Mouse (Mus musculus) gastrocnemius, adult 2 months (tissue): ENCODE data around the gene Rab3a. TPM values are rescaled to one million over a fixed set of nuclear protein-coding genes. Genes with fewer than 3 reads are reported as not detected.

Experiments
- DNase-seq: peaks from one replicate; pipeline ENCODE4 v3.0.0; 2022
- H3K27ac ChIP-seq: fragments of 200-600 bp; 2 replicates; pipeline ENCODE4 v1.8.1; 2022; ENCODE audit warnings: mild to moderate bottlenecking
- H3K4me3 ChIP-seq: fragments of 200-600 bp; 2 replicates; pipeline ENCODE4 v1.8.1; 2022; ENCODE audit warnings: mild to moderate bottlenecking, moderate library complexity
- CTCF ChIP-seq: fragments of 200-600 bp; IDR thresholded peaks from 2 replicates; pipeline ENCODE4 v1.8.1; 2022; ENCODE audit warnings: antibody characterized with exemption, mild to moderate bottlenecking, moderate library complexity
- intact Hi-C: fragments of 180-260 bp; cut with DNase I; formaldehyde crosslinking; loops from one replicate; pipeline ENCODE4 v1.15.1; 2025
- long read RNA-seq, 2 experiments: library from polyadenylated mRNA; stranded (forward); transcript quantifications; one replicate each; pipeline ENCODE4 v2.0.0; 2021
- total RNA-seq, 2 experiments: library from RNA; stranded (reverse); gene quantifications; 2 replicates each; pipeline ENCODE4 v1.2.3; 2021

Rab3a gene
- total RNA-seq = 10 to 100 TPM; 31.9 to 39.8 TPM
- long read RNA-seq, experiment 1, transcript Rab3a-201 (5 exons, 1,363 nt) = major isoform, 40 of 67 reads
- long read RNA-seq, experiment 1, partial matches to known transcripts = 6 of 67 reads
- long read RNA-seq, experiment 1, other reads (novel, unspliced or antisense) = 21 of 67 reads
- long read RNA-seq, experiment 2, transcript Rab3a-201 (5 exons, 1,363 nt) = major isoform, 23 of 49 reads
- long read RNA-seq, experiment 2, partial matches to known transcripts = 4 of 49 reads
- long read RNA-seq, experiment 2, other reads (novel, unspliced or antisense) = 20 of 49 reads

DNA sequence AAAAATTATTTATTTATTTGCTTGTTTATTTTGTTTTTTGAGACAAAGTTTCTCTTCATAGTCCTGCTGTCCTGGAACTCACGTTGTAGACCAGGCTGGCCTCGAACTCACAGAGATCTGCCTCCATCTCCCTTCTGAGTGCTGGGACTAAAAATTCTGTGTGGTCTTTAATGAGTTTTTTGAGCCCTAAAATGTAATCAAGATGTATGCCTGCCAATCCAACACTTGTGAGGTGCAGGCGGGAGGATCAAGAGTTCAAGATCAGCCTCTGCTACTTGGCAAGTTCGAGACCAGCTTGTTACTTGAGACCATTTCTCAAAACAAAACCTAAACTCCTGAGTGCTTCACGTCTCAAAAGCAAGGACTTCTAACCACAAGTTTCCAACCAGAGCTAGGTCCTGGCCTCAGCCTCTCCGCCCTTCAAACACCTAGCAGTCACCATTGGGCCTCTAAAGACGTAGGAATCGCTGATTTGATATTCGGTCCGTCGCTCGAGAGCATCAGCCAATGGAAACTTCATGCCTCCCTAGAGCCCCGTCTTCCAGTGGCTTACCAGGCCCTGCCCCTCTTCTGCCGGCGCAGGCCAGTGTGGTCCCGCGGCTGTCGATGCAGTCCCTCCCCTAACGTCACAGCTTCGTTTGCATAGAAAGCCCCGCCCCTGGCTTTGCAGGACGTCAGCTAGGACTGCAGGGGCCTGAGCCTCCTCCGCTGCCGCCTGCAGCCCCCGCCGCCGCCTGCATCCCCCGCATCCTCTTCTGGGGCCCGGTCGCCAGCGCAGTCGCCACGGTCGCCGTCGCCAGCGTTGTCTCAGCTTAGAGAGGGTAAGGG, at the start of gene Rab3a:
Gene Rab3a (plus strand): TSS at position 637 of the 828 bp plus-strand sequence.
- DNase-seq = peak; percentile 98
- TF ChIP-seq CTCF = no peak
- Histone ChIP-seq H3K4me3 (peak within 1 kb of the TSS; percentile 92), H3K27ac (peak within 1 kb of the TSS; percentile 96)
- intact Hi-C loops = no loop called here

DNA sequence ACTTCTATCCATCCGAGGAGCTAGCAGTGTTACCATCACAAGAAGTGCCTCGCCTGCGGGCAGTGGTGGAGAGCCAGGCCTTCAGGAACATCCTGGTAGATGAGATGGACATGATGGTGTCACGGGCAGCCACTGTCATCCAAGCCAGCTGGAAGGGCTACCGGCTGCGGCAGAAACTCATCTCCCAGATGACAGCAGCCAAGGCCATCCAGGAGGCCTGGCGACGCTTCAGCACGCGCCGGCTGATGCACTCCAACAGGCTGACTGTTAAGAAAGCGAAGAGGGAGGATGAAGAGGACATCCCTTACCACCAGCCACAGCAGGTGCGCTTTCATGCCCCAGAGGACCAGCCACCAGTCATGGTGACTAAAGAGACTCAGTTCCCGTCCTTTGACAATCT, 46.2 kb upstream of the Rab3a start:
- DNase-seq = peak; percentile 84
- intact Hi-C loops = no loop called here
- Histone ChIP-seq H3K4me3 (no peak overlapping the region), H3K27ac (peak overlapping the region; percentile 28; the same call in 1 of the 2 replicates)
- no peak for TF ChIP-seq CTCF

DNA sequence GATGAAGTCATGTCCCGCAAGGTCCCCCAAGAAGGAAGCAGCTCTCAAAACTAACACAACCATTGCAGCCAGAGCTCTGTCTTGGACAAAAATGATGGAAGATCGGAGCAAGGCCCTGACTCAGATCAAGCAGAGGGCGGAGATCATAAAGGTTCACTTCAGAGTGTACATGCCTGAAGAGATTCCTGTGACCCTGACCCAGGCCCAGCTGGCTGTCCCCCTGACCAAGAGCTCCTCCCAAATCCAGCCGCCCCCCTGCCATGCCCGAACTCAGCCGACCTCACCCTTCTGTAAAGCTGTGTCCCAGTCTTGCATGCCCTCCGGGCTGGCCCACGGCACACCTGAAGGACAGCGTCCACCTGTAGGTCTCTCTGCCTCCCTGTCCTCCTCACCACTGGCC, 44.7 kb upstream of the Rab3a start:
- TF ChIP-seq CTCF = no peak
- intact Hi-C loops = no loop called here
- no peak for DNase-seq

DNA sequence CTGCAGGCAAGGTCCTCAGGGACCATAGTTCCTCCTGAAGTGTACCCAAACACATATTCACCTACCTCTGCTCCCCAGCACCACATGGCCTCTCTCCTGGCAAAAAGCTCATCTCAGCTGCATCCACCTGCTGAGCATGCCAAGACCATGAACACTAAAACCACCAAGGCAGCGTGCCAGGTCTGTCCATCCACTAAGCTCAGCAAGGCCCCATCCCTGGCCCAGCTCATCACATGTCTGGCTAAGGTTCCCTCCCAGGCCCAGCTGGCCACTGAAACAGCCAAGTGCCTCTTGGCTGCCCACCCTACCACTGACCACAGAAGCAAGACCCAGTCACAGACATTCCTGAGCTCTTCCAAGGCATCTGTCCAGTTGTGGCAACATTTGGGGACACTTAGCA, 44.2 kb upstream of the Rab3a start:
- peak overlapping the region; percentile 38; the same call in 1 of the 2 replicates for H3K27ac ChIP-seq
- H3K4me3 ChIP-seq = no peak overlapping the region
- TF ChIP-seq CTCF = no peak
- DNase-seq = peak; percentile 84
- intact Hi-C loops = no loop called here

More for the DNA sequence above, 44.7 kb upstream of the Rab3a start:
- Histone ChIP-seq H3K27ac (no peak overlapping the region), H3K4me3 (no peak overlapping the region)

DNA sequence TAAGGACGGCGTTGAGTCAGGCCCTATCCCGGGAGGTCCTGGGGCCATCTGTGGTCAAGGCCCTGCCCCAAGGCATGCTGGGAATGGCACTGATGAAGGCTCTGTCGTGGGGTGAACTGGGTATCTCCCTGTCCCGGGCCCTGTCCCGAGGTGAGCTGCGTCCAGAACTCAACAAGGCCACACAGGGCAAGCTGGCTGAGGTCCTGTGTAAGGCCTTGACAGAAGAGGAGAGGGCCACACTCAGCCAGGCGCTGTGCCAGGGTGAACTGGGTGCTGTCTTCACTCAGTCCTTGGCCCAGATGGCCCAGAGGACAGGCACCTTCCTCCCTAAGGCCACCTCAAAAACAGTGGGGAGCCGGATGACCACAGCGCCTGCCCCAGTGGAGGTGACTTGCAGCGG, 43.4 kb upstream of the Rab3a start:
- peak; percentile 29 for DNase-seq
- H3K4me3 ChIP-seq = no peak overlapping the region
- intact Hi-C loops = no loop called here
- TF ChIP-seq CTCF = no peak
- H3K27ac ChIP-seq = no peak overlapping the region

DNA sequence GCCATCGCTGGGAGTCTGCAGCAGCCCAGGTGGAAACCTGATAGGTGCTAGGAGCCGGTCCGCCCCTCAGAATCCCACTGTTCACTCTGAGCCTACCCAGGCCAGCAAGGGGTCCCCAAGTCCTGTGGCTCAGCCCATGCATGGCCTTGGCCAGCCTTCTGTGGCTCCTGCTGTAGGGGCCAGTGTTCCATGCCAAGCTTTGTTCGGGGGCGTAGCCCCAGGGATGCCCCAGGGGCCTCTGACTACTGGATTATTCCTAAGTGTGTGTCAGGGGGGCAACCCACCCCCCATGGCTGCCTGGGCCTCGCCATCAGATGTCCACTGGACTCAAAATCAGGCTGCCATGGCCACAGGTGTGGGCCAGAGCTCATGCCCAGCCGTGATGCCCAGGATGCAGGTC, 40.5 kb upstream of the Rab3a start:
- no peak for TF ChIP-seq CTCF
- intact Hi-C loops = no loop called here
- H3K27ac ChIP-seq = no peak overlapping the region
- no peak overlapping the region for H3K4me3 ChIP-seq
- peak; percentile 12 for DNase-seq

DNA sequence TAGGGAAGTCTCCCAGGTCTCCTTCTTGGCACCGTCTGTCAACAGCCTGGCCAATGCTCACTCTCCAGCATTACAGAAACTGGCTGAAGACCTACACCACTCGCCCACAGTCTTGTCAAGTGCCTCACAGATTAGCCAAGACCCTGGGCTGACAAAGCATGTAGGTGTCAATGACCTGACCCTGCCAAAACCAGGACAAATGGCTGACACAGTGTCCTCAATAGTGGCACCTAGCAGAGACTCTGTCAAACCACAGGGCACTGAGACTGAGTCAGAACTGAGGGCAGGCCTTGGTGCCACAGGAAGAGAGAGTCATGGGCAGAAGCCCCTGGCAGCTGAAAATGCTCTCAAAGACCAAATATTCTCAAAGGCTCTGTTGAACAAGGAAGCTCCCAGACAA, 39.4 kb upstream of the Rab3a start:
- no peak overlapping the region for H3K4me3 ChIP-seq
- TF ChIP-seq CTCF = no peak
- intact Hi-C loops = no loop called here
- no peak overlapping the region for H3K27ac ChIP-seq
- peak; percentile 4 for DNase-seq

DNA sequence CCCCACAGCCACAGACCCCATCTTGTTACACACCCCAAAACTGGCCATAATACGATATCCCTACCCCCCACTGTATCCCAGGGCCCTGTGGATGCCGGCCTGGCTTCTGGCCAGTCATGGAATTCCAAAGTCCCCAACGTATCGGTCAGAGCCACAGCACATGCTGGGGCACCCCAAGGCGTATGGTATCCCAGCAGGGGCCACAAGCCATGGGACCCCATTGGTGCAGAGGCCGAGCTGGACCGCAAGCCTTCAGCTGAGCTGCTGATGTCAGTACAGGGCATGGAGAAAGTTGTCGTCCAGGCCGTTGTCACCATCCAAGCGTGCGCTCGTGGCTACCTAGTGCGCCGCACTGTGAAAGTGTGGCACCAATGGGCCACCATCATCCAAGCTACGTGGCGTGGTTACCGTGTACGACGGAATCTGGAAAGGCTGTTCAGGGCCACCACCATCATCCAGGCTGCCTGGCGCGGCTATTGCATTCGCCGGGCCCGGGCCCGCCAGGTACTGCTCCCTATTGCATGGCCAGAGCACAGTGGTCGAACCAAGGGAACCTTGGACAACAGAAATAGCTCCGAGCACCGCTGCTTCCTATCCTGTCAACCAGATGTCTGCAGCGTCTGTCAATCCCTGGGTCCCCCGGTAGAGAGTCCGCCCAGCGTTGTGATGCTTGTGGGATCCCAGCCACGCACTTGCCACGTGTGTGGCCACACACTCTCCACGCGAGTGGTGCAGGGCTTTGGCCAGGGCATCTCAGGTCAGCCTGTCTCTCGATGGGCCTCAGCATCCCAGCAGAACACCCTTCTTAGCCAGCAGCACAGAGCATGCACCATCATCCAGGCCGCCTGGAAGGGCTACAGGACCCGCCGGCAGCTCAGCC, 37.7 kb upstream of the Rab3a start:
- DNase-seq = peak; percentile 20

DNA sequence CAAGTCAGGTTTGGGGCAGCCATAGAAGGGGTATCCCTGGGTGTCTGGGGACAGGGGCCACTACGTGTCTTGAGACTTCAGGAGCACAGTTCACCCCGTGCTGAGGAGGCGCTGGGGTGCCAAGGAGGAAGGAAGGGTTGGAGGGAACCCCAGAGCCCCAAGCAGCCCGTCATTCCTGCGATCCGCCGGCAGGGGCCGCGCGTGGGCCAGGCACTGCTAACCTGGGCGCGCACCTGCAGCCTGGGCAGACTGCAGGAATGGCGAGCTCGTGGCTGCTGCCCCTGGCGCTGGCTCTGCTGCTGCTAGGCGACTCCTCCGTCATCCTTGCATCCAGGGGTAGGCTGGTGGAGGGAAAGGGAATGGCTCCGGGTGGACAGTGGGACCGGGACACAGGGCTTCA, 36.2 kb upstream of the Rab3a start, which contains the start of gene Gm3336:
Gene Gm3336 (plus strand): TSS at position 247 of the 400 bp plus-strand sequence.
- peak; percentile 75 for DNase-seq
- intact Hi-C loops = no loop called here

More for the DNA sequence above, 37.7 kb upstream of the Rab3a start:
- intact Hi-C loops = no loop called here
- Histone ChIP-seq H3K27ac (no peak overlapping the region), H3K4me3 (no peak overlapping the region)
- TF ChIP-seq CTCF = no peak

DNA sequence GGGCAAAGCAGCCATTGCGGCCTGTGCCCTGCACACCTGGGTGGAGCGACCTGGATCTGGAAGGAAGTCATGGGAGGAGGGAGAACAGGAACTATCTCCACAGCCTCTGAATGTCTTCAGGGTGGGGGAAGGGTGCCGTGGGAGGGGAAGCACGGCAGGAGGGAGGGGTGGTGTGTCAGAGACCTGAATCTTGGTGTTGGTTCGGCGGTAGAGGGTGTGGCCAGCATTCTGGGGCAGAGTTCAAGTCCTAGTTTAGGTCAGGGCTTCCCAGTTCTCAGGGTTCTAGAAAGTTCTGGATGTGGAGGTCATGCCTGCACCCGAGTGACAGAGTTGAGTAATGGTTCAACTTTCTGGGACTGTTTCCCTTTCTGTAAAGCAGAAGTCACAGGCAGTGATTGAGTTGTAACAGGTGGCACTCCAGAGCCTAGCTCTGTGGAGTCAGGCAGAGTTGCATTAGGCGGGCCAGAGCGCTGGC, 34.6 kb upstream of the Rab3a start:
- H3K27ac ChIP-seq = peak overlapping the region; percentile 50
- peak; percentile 53 for DNase-seq
- intact Hi-C loops = loop anchor here (1.0 to 2.0 kb wide), 3 partner anchors 33 to 121 kb away; no protein-coding TSS in a partner anchor

More for the DNA sequence above, 36.2 kb upstream of the Rab3a start, which contains the start of gene Gm3336:
- TF ChIP-seq CTCF = peak; percentile 88
- Histone ChIP-seq H3K4me3 (no peak within 1 kb of the TSS), H3K27ac (no peak within 1 kb of the TSS)

DNA sequence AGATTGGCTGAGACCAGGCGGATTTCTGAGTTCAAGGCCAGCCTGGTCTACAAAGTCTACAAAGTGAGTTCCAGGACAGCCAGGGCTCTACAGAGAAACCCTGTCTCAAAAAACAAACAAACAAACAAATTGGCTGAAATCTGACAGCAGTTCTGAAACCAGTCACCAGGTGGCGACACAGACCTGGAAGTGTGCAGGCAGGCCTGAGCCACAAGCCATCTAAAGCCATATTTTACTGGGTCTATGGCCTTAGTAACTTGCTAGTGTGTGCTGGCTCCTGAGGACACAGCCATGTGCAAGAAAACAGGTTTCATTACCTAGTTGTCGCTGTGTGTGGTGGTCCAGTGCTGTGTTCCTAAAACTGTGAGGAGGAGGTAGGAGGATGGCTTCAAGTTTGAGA, 33.7 kb upstream of the Rab3a start:
- Histone ChIP-seq H3K4me3 (no peak overlapping the region), H3K27ac (peak overlapping the region; percentile 50)
- no peak; the same call in 1 of the 2 replicates for TF ChIP-seq CTCF
- DNase-seq = peak; percentile 80
- intact Hi-C loops = loop anchor here (1.0 to 2.0 kb wide), 3 partner anchors 32 to 120 kb away; no protein-coding TSS in a partner anchor

More for the DNA sequence above, 34.6 kb upstream of the Rab3a start:
- H3K4me3 ChIP-seq = no peak overlapping the region
- no peak for TF ChIP-seq CTCF

DNA sequence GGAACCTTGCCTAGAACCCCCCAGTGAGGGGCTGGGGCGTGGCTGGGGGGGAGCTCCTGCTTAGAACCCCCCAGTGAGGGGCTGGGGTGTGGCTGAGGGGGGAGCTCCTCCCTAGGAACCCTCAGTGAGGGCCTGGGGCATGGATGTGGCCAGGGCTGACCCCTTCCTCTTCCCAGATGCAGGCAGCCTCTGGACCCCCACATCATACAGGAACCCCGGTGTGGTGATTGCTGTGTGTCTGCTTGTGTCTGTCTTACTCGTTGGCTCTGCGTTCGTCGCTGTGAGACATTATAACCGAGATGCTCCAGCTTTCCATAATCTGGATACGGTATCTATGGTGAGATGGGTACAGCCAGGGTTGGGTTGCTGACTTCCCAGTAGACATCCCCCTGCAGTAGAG, 32.9 kb upstream of the Rab3a start:
- peak; percentile 23 for DNase-seq
- intact Hi-C loops = loop anchor here (2.0 kb wide), 2 partner anchors 31 to 119 kb away; no protein-coding TSS in a partner anchor
- H3K27ac ChIP-seq = no peak overlapping the region
- no peak overlapping the region for H3K4me3 ChIP-seq
- no peak for TF ChIP-seq CTCF
